Mouse (Mus musculus): ENCODE measurements around the gene Ccdc141. TPM values are rescaled to one million over a fixed set of nuclear protein-coding genes. Genes with fewer than 3 reads are reported as not detected.
A peak's percentile ranks its signal among the peaks of the same experiment; 100 is the strongest.

Ccdc141 gene
- 2.2 and 3.3 TPM in 2 replicates for total RNA-seq (2012; rRNA removed)

DNA sequence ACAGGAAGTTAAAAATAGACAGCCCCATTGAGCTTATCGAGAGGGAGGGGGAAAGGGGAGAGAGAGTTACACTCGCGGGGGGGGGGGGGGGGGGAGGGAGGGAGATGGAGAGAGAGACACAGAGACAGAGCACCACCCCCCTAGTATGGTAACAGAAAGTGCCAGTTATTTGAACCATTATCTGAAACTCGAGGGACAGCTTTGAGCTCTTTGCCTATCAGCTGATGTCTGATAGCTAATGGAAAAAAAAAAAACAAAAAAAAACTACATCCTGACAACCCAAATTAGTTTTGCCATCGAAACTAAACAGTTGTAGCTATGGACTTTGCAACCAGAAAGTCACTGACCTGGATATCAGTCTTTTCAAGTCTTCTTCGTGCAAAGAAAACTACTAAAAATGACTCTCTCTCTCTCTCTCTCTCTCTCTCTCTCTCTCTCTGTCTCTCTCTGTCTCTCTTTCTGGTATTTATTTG, at the start of gene Ccdc141:
Gene Ccdc141, minus strand, starts transcription at position 4 of the 473 bp plus-strand sequence.
- DNase-seq (ENCODE audit: low read depth, low spot score) = no peak
- Histone ChIP-seq H3K36me3 (ENCODE audit: control insufficient read depth, insufficient read depth, low read length, poor library complexity, severe bottlenecking) (no peaks in the 10 kb centered on the region), H3K4me1 (ENCODE audit: control insufficient read depth in 2 of 2, insufficient read depth in 2 of 2, low read length in 2 of 2, poor library complexity in 1 of 2) (peaks cover 10 to 12% of the 10 kb centered on the region in 2 experiments; a peak in 3 of 4 replicates), H3K4me3 (ENCODE audit: insufficient read depth in 1 of 2, low read depth in 1 of 2, low read length in 2 of 2, poor library complexity in 1 of 2, severe bottlenecking in 1 of 2) (peak within 1 kb of the TSS; percentile 50 to 68), H3K27ac (ENCODE audit: insufficient read depth, low read depth, low read length, poor library complexity, severe bottlenecking) (no peak within 1 kb of the TSS), H3K9ac (ENCODE audit: insufficient read depth, low read depth, low read length, poor library complexity, severe bottlenecking) (peak within 1 kb of the TSS; percentile 18), H3K9me3 (ENCODE audit: control insufficient read depth, insufficient read depth, low read depth, low read length) (no peaks in the 10 kb centered on the region)
- peak; percentile 80 for TF ChIP-seq ZNF384 (IDR thresholded peaks at IDR 0.05; ENCODE audit: low read depth, low read length)
- TF ChIP-seq CHD2 (IDR thresholded peaks at IDR 0.05; ENCODE audit: low read depth, low read length) = no peak
- in situ Hi-C loops (cut with MboI; ENCODE audit: low sequenced_read_pairs in 2 of 2, unreplicated experiment in 2 of 2) = no loop called here

DNA sequence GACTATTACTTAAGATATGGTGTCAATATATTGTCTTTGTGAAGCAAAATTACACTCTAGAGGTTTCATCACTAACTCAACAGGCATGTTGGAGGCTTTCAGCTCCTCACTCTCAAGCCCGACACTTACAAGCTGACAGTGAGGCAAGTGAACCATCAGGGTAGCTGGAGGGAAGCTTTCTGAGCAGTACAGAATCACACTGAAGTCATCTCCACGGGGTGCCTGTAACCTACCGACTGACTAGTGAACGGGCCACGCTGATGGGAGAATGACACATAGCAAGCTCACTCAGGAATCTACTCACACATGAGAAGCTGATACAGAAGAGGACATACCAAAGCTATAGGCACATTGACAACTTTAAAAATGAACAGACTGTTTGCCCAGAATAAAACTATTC, 42.4 kb upstream of the Ccdc141 start:
- no peak overlapping the region for H3K27ac ChIP-seq (ENCODE audit: insufficient read depth, low read depth, low read length, poor library complexity, severe bottlenecking)
- DNase-seq (ENCODE audit: low read depth, low spot score) = no peak
- no peaks in the 10 kb centered on the region for H3K9me3 ChIP-seq (ENCODE audit: control insufficient read depth, insufficient read depth, low read depth, low read length)
- no peak overlapping the region for H3K4me3 ChIP-seq (ENCODE audit: insufficient read depth in 1 of 2, low read depth in 1 of 2, low read length in 2 of 2, poor library complexity in 1 of 2, severe bottlenecking in 1 of 2)
- H3K4me1 ChIP-seq (ENCODE audit: control insufficient read depth in 2 of 2, insufficient read depth in 2 of 2, low read length in 2 of 2, poor library complexity in 1 of 2) = no peaks in the 10 kb centered on the region
- no peak for TF ChIP-seq HCFC1 (IDR thresholded peaks at IDR 0.05; ENCODE audit: borderline replicate concordance, insufficient read depth, low read length)
- TF ChIP-seq ZNF384 (IDR thresholded peaks at IDR 0.05; ENCODE audit: low read depth, low read length) = no peak
- no peak for TF ChIP-seq CHD2 (IDR thresholded peaks at IDR 0.05; ENCODE audit: low read depth, low read length)
- no peak for TF ChIP-seq MAFK (IDR thresholded peaks at IDR 0.05; ENCODE audit: insufficient read depth, low read depth, low read length)
- no peak for TF ChIP-seq ZC3H11A (IDR thresholded peaks at IDR 0.05; ENCODE audit: borderline replicate concordance, low read depth, low read length)
- no peak overlapping the region for H3K9ac ChIP-seq (ENCODE audit: insufficient read depth, low read depth, low read length, poor library complexity, severe bottlenecking)
- in situ Hi-C loops (cut with MboI; ENCODE audit: low sequenced_read_pairs in 2 of 2, unreplicated experiment in 2 of 2) = no loop called here
- peaks cover 2% of the 10 kb centered on the region; the same call in 1 of the 2 replicates for H3K36me3 ChIP-seq (ENCODE audit: control insufficient read depth, insufficient read depth, low read length, poor library complexity, severe bottlenecking)

DNA sequence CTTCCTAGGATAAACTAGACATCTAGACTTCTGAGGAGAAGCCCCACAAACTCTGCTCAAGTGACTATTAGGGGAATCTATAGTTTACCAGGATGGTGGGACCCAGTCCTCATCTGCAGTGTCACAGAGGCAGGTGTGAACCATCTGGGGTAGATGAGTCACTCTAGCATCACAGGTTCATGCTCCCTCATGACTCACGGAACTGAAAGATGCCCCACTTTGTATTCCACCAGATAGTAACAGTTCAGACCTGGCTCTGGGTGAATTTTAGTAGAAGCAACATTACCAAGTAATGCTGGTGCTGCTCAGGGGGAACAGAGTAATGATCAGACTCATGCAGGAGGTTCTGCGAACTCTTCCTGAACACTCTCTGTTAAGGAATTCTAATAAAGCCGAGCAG, 36.5 kb upstream of the Ccdc141 start:
- no peaks in the 10 kb centered on the region for H3K4me1 ChIP-seq (ENCODE audit: control insufficient read depth in 2 of 2, insufficient read depth in 2 of 2, low read length in 2 of 2, poor library complexity in 1 of 2)
- H3K9me3 ChIP-seq (ENCODE audit: control insufficient read depth, insufficient read depth, low read depth, low read length) = no peaks in the 10 kb centered on the region
- no peak overlapping the region for H3K4me3 ChIP-seq (ENCODE audit: insufficient read depth in 1 of 2, low read depth in 1 of 2, low read length in 2 of 2, poor library complexity in 1 of 2, severe bottlenecking in 1 of 2)
- in situ Hi-C loops (cut with MboI; ENCODE audit: low sequenced_read_pairs in 2 of 2, unreplicated experiment in 2 of 2) = no loop called here
- no peak for TF ChIP-seq ZNF384 (IDR thresholded peaks at IDR 0.05; ENCODE audit: low read depth, low read length)
- no peak for TF ChIP-seq MAFK (IDR thresholded peaks at IDR 0.05; ENCODE audit: insufficient read depth, low read depth, low read length)
- TF ChIP-seq ZC3H11A (IDR thresholded peaks at IDR 0.05; ENCODE audit: borderline replicate concordance, low read depth, low read length) = no peak
- TF ChIP-seq CHD2 (IDR thresholded peaks at IDR 0.05; ENCODE audit: low read depth, low read length) = no peak
- no peak for TF ChIP-seq HCFC1 (IDR thresholded peaks at IDR 0.05; ENCODE audit: borderline replicate concordance, insufficient read depth, low read length)
- peaks cover 2% of the 10 kb centered on the region; the same call in 1 of the 2 replicates for H3K36me3 ChIP-seq (ENCODE audit: control insufficient read depth, insufficient read depth, low read length, poor library complexity, severe bottlenecking)
- no peak for DNase-seq (ENCODE audit: low read depth, low spot score)
- H3K27ac ChIP-seq (ENCODE audit: insufficient read depth, low read depth, low read length, poor library complexity, severe bottlenecking) = no peak overlapping the region
- no peak overlapping the region for H3K9ac ChIP-seq (ENCODE audit: insufficient read depth, low read depth, low read length, poor library complexity, severe bottlenecking)

DNA sequence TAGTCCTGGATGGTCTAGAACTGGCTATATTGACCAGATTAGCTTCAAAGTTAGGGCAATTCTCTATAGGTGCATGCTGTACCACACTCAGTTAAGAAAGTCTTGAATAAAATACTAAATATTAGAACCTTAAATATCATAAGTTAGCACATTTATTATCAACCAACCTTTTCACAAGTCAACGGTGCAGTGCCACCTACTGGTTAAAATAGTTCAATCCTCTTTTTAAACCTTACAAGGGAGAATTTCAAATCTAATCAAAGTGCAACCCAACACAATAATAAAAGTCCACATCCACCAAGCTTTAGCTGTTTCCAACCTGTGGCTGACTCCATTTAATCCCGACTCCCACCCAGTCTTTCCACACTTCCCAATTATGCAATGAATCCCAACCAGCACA, 33.5 kb upstream of the Ccdc141 start:
- Histone ChIP-seq H3K36me3 (ENCODE audit: control insufficient read depth, insufficient read depth, low read length, poor library complexity, severe bottlenecking) (peaks cover 2% of the 10 kb centered on the region; the same call in 1 of the 2 replicates), H3K4me1 (ENCODE audit: control insufficient read depth in 2 of 2, insufficient read depth in 2 of 2, low read length in 2 of 2, poor library complexity in 1 of 2) (no peaks in the 10 kb centered on the region), H3K9me3 (ENCODE audit: control insufficient read depth, insufficient read depth, low read depth, low read length) (no peaks in the 10 kb centered on the region), H3K27ac (ENCODE audit: insufficient read depth, low read depth, low read length, poor library complexity, severe bottlenecking) (no peak overlapping the region), H3K9ac (ENCODE audit: insufficient read depth, low read depth, low read length, poor library complexity, severe bottlenecking) (no peak overlapping the region), H3K4me3 (ENCODE audit: insufficient read depth in 1 of 2, low read depth in 1 of 2, low read length in 2 of 2, poor library complexity in 1 of 2, severe bottlenecking in 1 of 2) (no peak overlapping the region)
- TF ChIP-seq MAFK (IDR thresholded peaks at IDR 0.05; ENCODE audit: insufficient read depth, low read depth, low read length) (no peak), CHD2 (IDR thresholded peaks at IDR 0.05; ENCODE audit: low read depth, low read length) (no peak), ZC3H11A (IDR thresholded peaks at IDR 0.05; ENCODE audit: borderline replicate concordance, low read depth, low read length) (no peak), ZNF384 (IDR thresholded peaks at IDR 0.05; ENCODE audit: low read depth, low read length) (no peak)
- in situ Hi-C loops (cut with MboI; ENCODE audit: low sequenced_read_pairs in 2 of 2, unreplicated experiment in 2 of 2) = no loop called here
- no peak for DNase-seq (ENCODE audit: low read depth, low spot score)

DNA sequence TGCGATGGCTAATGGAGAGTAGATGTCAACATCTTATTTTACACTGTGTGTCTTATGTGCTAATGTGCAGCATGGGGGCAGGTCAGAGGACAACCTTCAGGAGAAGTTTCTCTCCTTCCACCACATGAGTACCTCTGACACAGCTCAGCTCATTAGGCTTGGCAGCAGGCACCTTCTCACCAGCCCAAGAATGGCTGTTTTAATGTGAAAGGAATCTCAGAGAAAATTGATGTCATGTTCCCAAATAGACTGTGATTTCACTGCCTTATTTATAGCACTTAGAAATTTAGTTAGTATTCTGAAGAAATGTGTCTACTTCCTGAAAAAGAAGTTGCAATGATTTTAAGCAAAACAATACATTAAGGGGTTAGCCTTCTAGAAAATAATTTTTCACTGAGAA, 31.5 kb upstream of the Ccdc141 start:
- no peak for DNase-seq (ENCODE audit: low read depth, low spot score)
- in situ Hi-C loops (cut with MboI; ENCODE audit: low sequenced_read_pairs in 2 of 2, unreplicated experiment in 2 of 2) = no loop called here
- H3K9ac ChIP-seq (ENCODE audit: insufficient read depth, low read depth, low read length, poor library complexity, severe bottlenecking) = no peak overlapping the region
- TF ChIP-seq ZC3H11A (IDR thresholded peaks at IDR 0.05; ENCODE audit: borderline replicate concordance, low read depth, low read length) = no peak
- no peak for TF ChIP-seq MAFK (IDR thresholded peaks at IDR 0.05; ENCODE audit: insufficient read depth, low read depth, low read length)
- TF ChIP-seq ZNF384 (IDR thresholded peaks at IDR 0.05; ENCODE audit: low read depth, low read length) = no peak
- no peak for TF ChIP-seq HCFC1 (IDR thresholded peaks at IDR 0.05; ENCODE audit: borderline replicate concordance, insufficient read depth, low read length)
- TF ChIP-seq CHD2 (IDR thresholded peaks at IDR 0.05; ENCODE audit: low read depth, low read length) = no peak
- peaks cover 2% of the 10 kb centered on the region; the same call in 1 of the 2 replicates for H3K36me3 ChIP-seq (ENCODE audit: control insufficient read depth, insufficient read depth, low read length, poor library complexity, severe bottlenecking)
- H3K4me3 ChIP-seq (ENCODE audit: insufficient read depth in 1 of 2, low read depth in 1 of 2, low read length in 2 of 2, poor library complexity in 1 of 2, severe bottlenecking in 1 of 2) = no peak overlapping the region
- no peaks in the 10 kb centered on the region for H3K9me3 ChIP-seq (ENCODE audit: control insufficient read depth, insufficient read depth, low read depth, low read length)
- H3K4me1 ChIP-seq (ENCODE audit: control insufficient read depth in 2 of 2, insufficient read depth in 2 of 2, low read length in 2 of 2, poor library complexity in 1 of 2) = no peaks in the 10 kb centered on the region
- H3K27ac ChIP-seq (ENCODE audit: insufficient read depth, low read depth, low read length, poor library complexity, severe bottlenecking) = no peak overlapping the region

Data from ES-E14 (cell line).